Mouse (Mus musculus) E14TG2a.4 (cell line): ENCODE measurements around the gene Rab23.

ENCODE experiments used
- CTCF ChIP-seq: conservative IDR thresholded peaks from 2 replicates; pipeline ENCODE4 v1.5.1; 2014; ENCODE audit warnings: low read length
- POU5F1 ChIP-seq: IDR thresholded peaks from 2 replicates; pipeline ENCODE4 v1.6.1; 2014; ENCODE audit warnings: low read length, borderline replicate concordance

DNA sequence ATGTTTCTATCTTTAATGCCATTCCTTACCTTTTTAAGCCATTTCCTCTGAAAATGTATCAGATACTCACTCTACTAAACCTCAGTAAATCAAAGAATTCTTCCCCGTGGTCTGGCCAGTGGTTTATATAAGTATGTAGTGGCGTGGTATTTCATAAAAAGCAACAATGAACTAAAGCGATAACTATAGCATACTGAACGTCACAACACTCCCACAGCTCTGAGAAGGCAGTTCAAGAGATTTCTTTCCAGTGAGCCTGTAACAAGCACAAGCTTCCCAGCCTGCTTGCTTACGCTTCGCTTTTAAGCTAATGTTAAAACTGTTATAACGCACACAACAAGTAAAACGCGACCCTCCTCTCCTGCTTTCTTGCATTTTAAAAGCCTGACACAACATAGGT is 52.4 kb downstream of the Rab23 start:
- TF ChIP-seq CTCF: no peak
- no peak for TF ChIP-seq POU5F1
